Mouse (Mus musculus) liver, postnatal 0 days (tissue): ENCODE results near the gene Btrc.

Experiments used
- CTCF ChIP-seq: sonication (generic); IDR thresholded peaks from 2 replicates; pipeline ENCODE4 v1.5.1; 2016; ENCODE audit warnings: antibody characterized with exemption, low read depth
- EP300 ChIP-seq: IDR thresholded peaks from 2 replicates; pipeline ENCODE4 v1.6.1; 2016; ENCODE audit warnings: antibody characterized with exemption, low read depth, mild to moderate bottlenecking

- no peak for TF ChIP-seq CTCF
- TF ChIP-seq EP300: no peak
Observed at GRCm38 (mm10) chr19:45544152-45544924, 180.8 kb downstream of the Btrc start.
